Comparison of ENCODE assay signal across 27 mouse cellular contexts in the genomic region with DNA sequence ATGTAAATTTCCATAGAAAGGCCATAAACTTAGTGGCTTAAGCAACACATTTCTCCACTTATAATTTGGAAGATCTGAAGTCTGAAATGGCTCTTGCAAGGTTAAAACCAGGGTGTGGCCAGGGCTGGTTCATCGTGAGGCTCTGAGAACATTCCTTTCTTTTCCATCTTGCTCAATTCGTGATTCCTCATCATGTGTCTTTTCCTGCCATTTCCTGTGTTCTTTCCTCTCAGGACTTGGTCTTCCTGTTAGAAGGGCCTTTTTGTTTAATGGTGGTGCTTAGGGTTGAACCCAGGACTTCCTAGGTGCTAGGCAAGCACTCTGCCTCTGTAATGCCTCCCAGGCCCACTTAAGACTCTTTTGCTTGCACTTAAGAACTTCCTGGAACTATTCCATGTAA.
A peak's percentile ranks its signal among the peaks of the same experiment; 100 is the strongest.
DNase-seq lines count a peak whose midpoint lies in the region; ATAC-seq and TF ChIP-seq lines count a peak whose summit lies in the region.
"Had no signal": no experiment of that assay in that cellular context is flagged by ENCODE, and none has a peak within 500 bp of the region (broad histone marks: within the 10 kb centered on the region; RNA-seq: fewer than 3 reads in every experiment).

No protein-coding gene starts in this region.

- H3K9me3 ChIP-seq in lung, postnatal 0 days (ENCODE audit: low read length), result no peaks in the 10 kb centered on the region
- H3K9me3 ChIP-seq in heart, embryonic 11.5 days (replicated peaks; ENCODE audit: control insufficient read depth, low read length), result no peaks in the 10 kb centered on the region
- H3K9me3 ChIP-seq: embryonic facial prominence, embryonic 13.5 days; embryonic facial prominence, embryonic 15.5 days; forebrain, embryonic 10.5 days; forebrain, embryonic 12.5 days had no signal

- intact Hi-C loops in left cerebral cortex, postnatal 25 days (cut with DNase I), result no loop called here

- WGBS in lung, postnatal 0 days, result 19% methylated on average over 2 of the region's 2 CpGs
- 58% methylated on average over 2 of the region's 2 CpGs for WGBS in heart, embryonic 11.5 days (ENCODE audit: insufficient replicate concordance)

- ATAC-seq in lung, postnatal 0 days, result no peak
- ATAC-seq in heart, embryonic 11.5 days (replicated peaks; ENCODE audit: insufficient number of reproducible peaks, low FRiP score, low TSS enrichment), result no peak
- ATAC-seq: CD4-positive, CD25-positive, alpha-beta regulatory T cell, adult 4 months; forebrain, embryonic 14.5 days; forebrain, embryonic 16.5 days had no signal

- TF ChIP-seq CTCF in lung, postnatal 0 days (IDR thresholded peaks at IDR 0.05), result no peak

- peak; percentile 78 for DNase-seq in lung, postnatal 0 days (ENCODE audit: low spot score)
- no peak for DNase-seq in lung, postnatal 36 days
- DNase-seq in 3T3-L1 (ENCODE audit: low read depth, low spot score) (peak; percentile 61), NIH3T3 (ENCODE audit: low read depth) (peak; percentile 50)
- no peak for DNase-seq in left cerebral cortex, postnatal 25 days (ENCODE audit: low spot score in 2 of 2)
- DNase-seq: adrenal gland, adult 2 months; adrenal gland, postnatal 10 days; adrenal gland, postnatal 25 days; B cell, adult 2 months; cerebellum, adult 11 months; cerebellum, adult 18-20 months; cerebellum, adult 8-10 months; cerebellum, adult 9-11 months; cerebellum, postnatal 14 days; cerebellum, postnatal 36 days; embryo, embryonic 11 days had no signal

- no peaks in the 10 kb centered on the region for H3K27me3 ChIP-seq in lung, postnatal 0 days (replicated peaks; ENCODE audit: insufficient read depth, low read length)
- H3K27me3 ChIP-seq in heart, embryonic 11.5 days (ENCODE audit: control insufficient read depth, insufficient read depth, low read length), result no peaks in the 10 kb centered on the region
- H3K27me3 ChIP-seq: CH12.LX; embryonic facial prominence, embryonic 13.5 days; embryonic facial prominence, embryonic 15.5 days; forebrain, embryonic 12.5 days had no signal

- H3K27ac ChIP-seq in lung, postnatal 0 days (ENCODE audit: low read length), result 0 out of 2 replicates have a peak overlapping the region, but pooled peaks have one; percentile 28
- no peak overlapping the region for H3K27ac ChIP-seq in heart, embryonic 11.5 days (ENCODE audit: low read depth, low read length)
- H3K27ac ChIP-seq: embryonic facial prominence, embryonic 13.5 days; embryonic facial prominence, embryonic 15.5 days; forebrain, embryonic 10.5 days; forebrain, embryonic 12.5 days had no signal

- H3K4me1 ChIP-seq in lung, postnatal 0 days (ENCODE audit: insufficient read depth, low read depth, low read length), result peaks cover 20% of the 10 kb centered on the region
- H3K4me1 ChIP-seq in heart, embryonic 11.5 days (ENCODE audit: control insufficient read depth, insufficient read depth, low read length), result peaks cover 24% of the 10 kb centered on the region
- H3K4me1 ChIP-seq: forebrain, embryonic 10.5 days; forebrain, embryonic 12.5 days had no signal

- H3K9ac ChIP-seq in lung, postnatal 0 days (replicated peaks; ENCODE audit: low read depth), result no peak overlapping the region
- no peak overlapping the region for H3K9ac ChIP-seq in heart, embryonic 11.5 days (ENCODE audit: low read depth, low read length)
- H3K9ac ChIP-seq: embryonic facial prominence, embryonic 13.5 days; embryonic facial prominence, embryonic 15.5 days; forebrain, embryonic 12.5 days had no signal

- no peaks in the 10 kb centered on the region for H3K36me3 ChIP-seq in lung, postnatal 0 days (ENCODE audit: insufficient read depth, low read length)
- H3K36me3 ChIP-seq in heart, embryonic 11.5 days (ENCODE audit: control insufficient read depth, insufficient read depth, low read length), result no peaks in the 10 kb centered on the region
- H3K36me3 ChIP-seq: embryonic facial prominence, embryonic 13.5 days; embryonic facial prominence, embryonic 15.5 days; forebrain, embryonic 10.5 days; forebrain, embryonic 12.5 days; G1E had no signal

- no peak overlapping the region for H3K4me2 ChIP-seq in lung, postnatal 0 days (replicated peaks; ENCODE audit: low read depth, low read length)
- no peak overlapping the region for H3K4me2 ChIP-seq in heart, embryonic 11.5 days
- H3K4me2 ChIP-seq: embryonic facial prominence, embryonic 13.5 days; embryonic facial prominence, embryonic 15.5 days; forebrain, embryonic 12.5 days had no signal

- no peak overlapping the region for H3K4me3 ChIP-seq in lung, postnatal 0 days (ENCODE audit: low read depth, low read length)
- no peak overlapping the region for H3K4me3 ChIP-seq in heart, embryonic 11.5 days (ENCODE audit: low read depth, low read length)
- H3K4me3 ChIP-seq: embryonic facial prominence, embryonic 13.5 days; embryonic facial prominence, embryonic 15.5 days; erythroblast, embryonic 14.5 days; forebrain, embryonic 10.5 days; forebrain, embryonic 12.5 days had no signal

- TF ChIP-seq EP300 in lung, postnatal 0 days (IDR thresholded peaks at IDR 0.05), result peak; percentile 66

Comparison
In these comparisons a context has a peak if more than half of its experiments do, and no peak if none do; other contexts are left out.
1. DNase-seq: peak in lung, postnatal 0 days (single experiment), 3T3-L1 (single experiment) and NIH3T3 (single experiment); none in lung, postnatal 36 days (single experiment) and left cerebral cortex, postnatal 25 days (0 of 2).